Mouse (Mus musculus) midbrain, embryonic 12.5 days (tissue): ENCODE data around the gene Nme9. TPM values are rescaled to one million over a fixed set of nuclear protein-coding genes. Genes with fewer than 3 reads are reported as not detected.

Source experiments
- ATAC-seq: fragments of 200-750 bp; cut with Nextera tagmentation; 2 replicates; pipeline ENCODE4 v1.8.0; 2017; ENCODE audit warnings: low read depth, moderate TSS enrichment, moderate library complexity; ENCODE audit not compliant: low FRiP score
- H3K27ac ChIP-seq: fragments of 300-500 bp; sonication (generic); replicated peaks from 2 replicates; pipeline ENCODE4 v1.5.1; 2016; ENCODE audit warnings: mild to moderate bottlenecking
- H3K27me3 ChIP-seq: fragments of 300-500 bp; sonication (generic); 2 replicates; pipeline ENCODE4 v1.6.1; 2016; ENCODE audit warnings: mild to moderate bottlenecking
- H3K36me3 ChIP-seq: fragments of 300-500 bp; sonication (generic); 2 replicates; pipeline ENCODE4 v1.6.1; 2016
- H3K4me1 ChIP-seq: fragments of 300-500 bp; sonication (generic); 2 replicates; pipeline ENCODE4 v1.6.1; 2016
- H3K4me2 ChIP-seq: fragments of 300-500 bp; sonication (generic); replicated peaks from 2 replicates; pipeline ENCODE4 v1.6.1; 2016; ENCODE audit warnings: mild to moderate bottlenecking, moderate library complexity
- H3K4me3 ChIP-seq: fragments of 300-500 bp; sonication (generic); 2 replicates; pipeline ENCODE4 v1.5.1; 2016; ENCODE audit warnings: mild to moderate bottlenecking
- H3K9ac ChIP-seq: fragments of 300-500 bp; sonication (generic); replicated peaks from 2 replicates; pipeline ENCODE4 v1.6.1; 2016; ENCODE audit warnings: mild to moderate bottlenecking, moderate library complexity
- H3K9me3 ChIP-seq: fragments of 300-500 bp; sonication (generic); 2 replicates; pipeline ENCODE4 v1.6.1; 2016; ENCODE audit warnings: mild to moderate bottlenecking
- WGBS: fragments of 180-500 bp; shearing (Covaris S2); methylation state at CpG from one replicate; pipeline ENCODE4 v1.1.7; 2016; 5-methylcytosine and 5-hydroxymethylcytosine counted together
- polyA plus RNA-seq: library from polyadenylated mRNA; unstranded; fragments of >200 nt; fragmentation: Nextera tagmentation; extraction: Ambion mirVana; gene quantifications from 2 replicates; pipeline ENCODE4 v1.2.1, GENCODE M21; 2016

Gene Nme9
- not detected in 2 replicates for polyA plus RNA-seq

DNA sequence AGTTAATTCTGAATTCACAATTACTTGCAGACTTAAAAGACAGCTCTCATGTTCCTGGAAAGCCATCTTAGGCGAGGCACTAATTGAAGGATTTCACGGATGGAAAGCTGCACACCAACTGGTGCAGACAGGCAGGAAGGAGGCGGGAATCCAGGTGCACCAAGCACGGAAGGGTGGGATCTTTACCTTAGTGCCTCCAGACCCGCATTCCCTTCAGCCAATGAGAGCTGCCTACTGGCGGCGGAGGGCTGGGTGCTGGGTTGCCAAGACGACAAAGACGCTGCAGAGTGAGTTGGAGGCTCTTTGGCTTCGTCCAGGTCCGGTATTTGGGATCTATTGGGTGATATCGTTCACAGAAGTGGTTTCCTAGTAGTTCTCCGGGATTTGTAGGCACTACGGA, at the start of gene Nme9:
TSS of gene Nme9 (plus strand) at position 315 of the 400 bp plus-strand sequence.
- Histone ChIP-seq H3K9ac (no peak within 1 kb of the TSS), H3K36me3 (no peaks in the 10 kb centered on the region), H3K4me1 (0 out of 2 replicates have a peak, but pooled peaks cover 10% of the 10 kb centered on the region), H3K27me3 (peaks cover 9% of the 10 kb centered on the region), H3K9me3 (no peaks in the 10 kb centered on the region), H3K27ac (no peak within 1 kb of the TSS), H3K4me3 (no peak within 1 kb of the TSS), H3K4me2 (peak within 1 kb of the TSS; percentile 14)
- no peak for ATAC-seq
- 10% methylated on average over 14 of the region's 14 CpGs for WGBS

DNA sequence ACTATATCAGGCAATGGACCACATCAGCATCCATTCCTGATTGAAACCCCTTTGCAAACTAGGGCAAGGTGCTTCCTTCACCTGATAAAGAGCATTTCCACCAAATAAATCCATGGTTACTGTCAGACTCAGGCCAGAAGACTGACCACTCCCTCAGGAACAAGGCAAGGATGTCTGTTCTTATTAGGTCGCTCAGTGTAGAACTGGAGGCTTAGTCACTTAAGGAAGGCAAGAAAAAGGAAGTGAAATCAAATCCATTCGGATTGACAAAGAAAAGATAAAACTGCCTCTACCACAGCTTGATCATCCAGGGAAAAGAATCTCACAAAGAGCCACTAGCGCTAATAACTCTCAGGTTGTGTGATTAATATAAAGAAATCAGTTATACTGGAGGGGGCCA, 42.0 kb upstream of the Nme9 start:
- Histone ChIP-seq H3K4me1 (no peaks in the 10 kb centered on the region), H3K4me3 (no peak overlapping the region), H3K27ac (no peak overlapping the region), H3K4me2 (no peak overlapping the region), H3K27me3 (no peaks in the 10 kb centered on the region), H3K36me3 (no peaks in the 10 kb centered on the region), H3K9me3 (no peaks in the 10 kb centered on the region), H3K9ac (no peak overlapping the region)
- 83% methylated on average over 3 of the region's 3 CpGs for WGBS
- ATAC-seq, result no peak

DNA sequence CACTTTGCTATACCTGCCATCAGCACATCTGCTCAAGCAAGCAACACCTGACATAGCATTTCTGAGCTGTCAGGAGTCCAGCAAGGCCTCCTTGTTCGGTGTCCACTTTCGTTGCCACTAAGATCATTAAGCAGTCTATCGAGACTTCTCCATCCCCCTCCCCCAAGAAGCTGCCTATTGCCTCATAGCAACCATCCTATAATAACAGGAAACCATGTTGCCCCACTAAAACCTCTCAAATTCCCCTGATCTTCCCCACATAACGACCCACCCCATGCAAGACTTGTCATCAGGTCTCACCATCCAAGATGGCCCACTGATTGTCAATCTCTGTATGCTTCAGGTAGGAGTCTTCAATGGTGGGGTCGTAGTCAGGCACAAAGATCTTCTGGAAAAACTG, 40.2 kb upstream of the Nme9 start:
- no peak overlapping the region for H3K4me2 ChIP-seq
- 89% methylated on average over 5 of the region's 5 CpGs for WGBS
- H3K4me1 ChIP-seq, result no peaks in the 10 kb centered on the region

DNA sequence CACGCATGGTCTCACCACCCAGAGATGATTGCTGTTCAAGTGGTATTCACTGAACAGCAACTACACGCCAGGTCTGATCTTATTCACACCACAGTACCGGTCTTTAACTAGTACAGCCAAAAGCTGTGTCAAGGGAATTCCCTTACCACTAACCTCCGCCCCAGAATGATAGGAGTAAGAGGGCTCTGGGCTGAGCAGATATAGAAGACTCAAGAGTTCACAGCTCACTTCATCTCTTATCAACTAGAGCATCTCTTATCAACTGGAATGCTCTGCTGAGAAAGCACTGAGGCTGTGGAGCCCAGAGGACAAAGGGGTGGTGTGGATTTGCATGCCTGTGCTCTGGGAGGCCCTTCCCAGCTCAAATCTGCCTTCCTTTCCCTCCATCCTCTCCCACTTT, 39.5 kb upstream of the Nme9 start:
- H3K9me3 ChIP-seq, result no peaks in the 10 kb centered on the region
- no peaks in the 10 kb centered on the region for H3K4me1 ChIP-seq
- no peak overlapping the region for H3K27ac ChIP-seq
- ATAC-seq, result no peak
- no peak overlapping the region for H3K4me2 ChIP-seq
- 90% methylated on average over 4 of the region's 4 CpGs for WGBS
- no peaks in the 10 kb centered on the region for H3K27me3 ChIP-seq
- no peaks in the 10 kb centered on the region for H3K36me3 ChIP-seq
- no peak overlapping the region for H3K9ac ChIP-seq
- no peak overlapping the region for H3K4me3 ChIP-seq

More for the DNA sequence above, 40.2 kb upstream of the Nme9 start:
- H3K4me3 ChIP-seq, result no peak overlapping the region
- H3K27ac ChIP-seq, result no peak overlapping the region
- H3K27me3 ChIP-seq, result no peaks in the 10 kb centered on the region
- H3K9ac ChIP-seq, result no peak overlapping the region
- no peaks in the 10 kb centered on the region for H3K9me3 ChIP-seq
- H3K36me3 ChIP-seq, result no peaks in the 10 kb centered on the region
- no peak for ATAC-seq

DNA sequence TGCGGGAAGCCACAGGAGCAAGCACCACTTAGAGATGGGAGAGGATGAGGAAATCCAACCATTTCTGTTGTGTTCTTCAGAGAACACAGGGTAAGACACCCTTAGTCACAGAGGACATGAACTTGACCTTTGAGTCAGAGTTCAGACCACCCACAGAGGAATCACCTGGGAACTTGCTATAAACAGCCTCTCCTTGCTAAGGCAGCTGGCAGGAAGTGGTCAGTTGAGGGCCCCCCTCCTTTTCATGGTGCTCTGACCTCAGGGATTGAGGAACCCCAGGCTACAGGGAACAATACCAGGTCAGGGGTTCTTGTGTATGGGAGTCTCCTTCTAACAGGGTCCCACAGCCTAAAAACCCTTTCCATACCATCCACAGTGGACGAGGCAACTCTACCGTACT, 34.5 kb upstream of the Nme9 start:
- no peaks in the 10 kb centered on the region for H3K36me3 ChIP-seq
- H3K27ac ChIP-seq, result no peak overlapping the region
- H3K9me3 ChIP-seq, result no peaks in the 10 kb centered on the region
- ATAC-seq, result no peak
- no peaks in the 10 kb centered on the region for H3K27me3 ChIP-seq
- no peak overlapping the region for H3K4me2 ChIP-seq
- H3K4me3 ChIP-seq, result no peak overlapping the region
- 89% methylated on average over 3 of the region's 3 CpGs for WGBS
- H3K9ac ChIP-seq, result no peak overlapping the region
- H3K4me1 ChIP-seq, result peaks cover 17% of the 10 kb centered on the region

DNA sequence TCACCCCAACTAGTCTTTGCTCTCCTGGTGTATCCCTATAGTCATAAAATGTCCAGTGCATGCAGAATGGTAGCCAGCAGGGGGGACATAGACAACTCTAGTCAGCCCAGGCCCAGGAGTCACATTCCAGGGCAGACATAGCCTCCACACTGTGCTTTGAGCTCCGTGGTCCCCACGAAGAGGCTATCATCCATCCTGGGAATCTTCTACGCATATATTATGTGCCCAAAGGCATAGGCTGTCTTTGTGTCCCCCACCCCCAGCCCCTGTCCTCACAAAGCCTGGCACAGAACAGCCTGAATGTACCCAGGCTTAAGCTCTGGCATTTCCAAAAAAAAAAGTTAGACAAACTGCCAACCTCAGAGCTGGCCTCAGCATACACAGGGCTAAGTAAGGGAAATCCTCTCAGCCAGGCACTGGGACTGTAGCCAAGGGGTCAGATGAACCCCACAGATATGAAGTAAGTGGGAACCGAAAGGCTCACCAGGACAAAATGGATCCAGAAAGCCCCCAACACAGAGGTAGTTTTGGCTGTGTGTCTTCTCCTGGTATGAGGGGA, 33.9 kb upstream of the Nme9 start:
- Histone ChIP-seq H3K4me2 (no peak overlapping the region), H3K4me3 (no peak overlapping the region), H3K27me3 (no peaks in the 10 kb centered on the region), H3K9me3 (no peaks in the 10 kb centered on the region), H3K27ac (no peak overlapping the region), H3K4me1 (peaks cover 17% of the 10 kb centered on the region), H3K9ac (no peak overlapping the region), H3K36me3 (no peaks in the 10 kb centered on the region)
- ATAC-seq, result no peak
- 72% methylated on average over 4 of the region's 4 CpGs for WGBS

DNA sequence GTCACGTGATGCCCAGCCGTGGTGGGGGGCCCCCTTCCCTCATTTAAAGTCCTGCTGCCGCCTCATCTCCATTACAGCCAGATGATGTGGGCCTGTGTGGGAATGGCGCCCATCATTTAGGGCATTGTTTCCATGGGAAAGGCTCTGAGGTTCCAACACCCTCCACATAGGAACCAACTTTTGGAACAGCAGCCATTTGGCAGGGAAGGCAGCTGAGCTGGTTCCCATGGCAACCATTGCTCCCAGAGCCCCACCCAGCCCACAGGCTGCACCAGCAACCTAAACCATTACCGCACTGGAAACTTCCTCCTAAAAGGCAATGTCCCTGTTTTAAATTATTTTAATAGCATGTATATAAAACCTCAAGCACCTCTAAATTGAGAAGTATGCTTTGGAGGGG, 32.9 kb upstream of the Nme9 start:
- Histone ChIP-seq H3K4me2 (no peak overlapping the region), H3K27ac (no peak overlapping the region)

DNA sequence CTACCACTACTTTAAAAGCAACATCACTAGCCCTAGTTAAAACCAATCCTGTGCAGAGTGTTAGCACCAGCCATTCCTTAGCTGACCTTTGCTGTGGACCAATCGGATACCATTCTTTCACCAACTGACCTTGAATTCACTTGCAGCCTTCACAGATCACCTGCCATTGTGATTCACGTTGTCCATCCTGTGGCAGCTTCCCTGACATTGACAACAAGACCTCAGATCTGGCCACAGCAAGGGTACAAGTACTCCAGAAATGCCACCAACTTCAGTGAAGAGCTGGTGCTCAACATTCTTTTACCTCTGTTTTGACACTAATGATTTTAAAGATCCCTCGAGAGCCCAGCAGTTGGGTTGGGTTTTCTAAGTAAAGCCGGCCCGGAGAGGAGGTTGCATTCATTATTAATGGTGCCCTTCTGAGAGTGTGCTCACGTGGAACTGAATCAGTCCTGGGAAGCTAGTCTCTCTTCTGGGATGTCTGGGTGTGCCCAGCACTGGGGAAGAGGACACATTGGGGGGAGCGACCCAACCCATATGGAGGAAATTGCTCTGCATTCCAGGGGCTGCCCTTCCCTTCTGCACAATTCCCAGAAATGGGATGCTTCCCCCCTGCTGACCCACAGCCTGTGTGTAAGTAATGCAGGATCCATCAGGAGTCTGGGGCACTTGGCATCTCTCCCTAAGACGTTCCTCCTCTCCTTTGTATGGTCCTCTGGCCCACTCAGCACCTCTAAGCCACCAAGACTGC, 31.1 kb upstream of the Nme9 start:
- 83% methylated on average over 8 of the region's 8 CpGs for WGBS
- Histone ChIP-seq H3K9me3 (no peaks in the 10 kb centered on the region), H3K9ac (no peak overlapping the region), H3K4me2 (no peak overlapping the region), H3K27ac (no peak overlapping the region), H3K4me3 (no peak overlapping the region), H3K4me1 (peaks cover 33% of the 10 kb centered on the region), H3K36me3 (no peaks in the 10 kb centered on the region), H3K27me3 (no peaks in the 10 kb centered on the region)
- no peak for ATAC-seq

More for the DNA sequence above, 32.9 kb upstream of the Nme9 start:
- Histone ChIP-seq H3K36me3 (no peaks in the 10 kb centered on the region), H3K27me3 (no peaks in the 10 kb centered on the region), H3K4me1 (peaks cover 23% of the 10 kb centered on the region), H3K4me3 (no peak overlapping the region), H3K9ac (no peak overlapping the region), H3K9me3 (no peaks in the 10 kb centered on the region)
- 73% methylated on average over 5 of the region's 5 CpGs for WGBS
- no peak for ATAC-seq

DNA sequence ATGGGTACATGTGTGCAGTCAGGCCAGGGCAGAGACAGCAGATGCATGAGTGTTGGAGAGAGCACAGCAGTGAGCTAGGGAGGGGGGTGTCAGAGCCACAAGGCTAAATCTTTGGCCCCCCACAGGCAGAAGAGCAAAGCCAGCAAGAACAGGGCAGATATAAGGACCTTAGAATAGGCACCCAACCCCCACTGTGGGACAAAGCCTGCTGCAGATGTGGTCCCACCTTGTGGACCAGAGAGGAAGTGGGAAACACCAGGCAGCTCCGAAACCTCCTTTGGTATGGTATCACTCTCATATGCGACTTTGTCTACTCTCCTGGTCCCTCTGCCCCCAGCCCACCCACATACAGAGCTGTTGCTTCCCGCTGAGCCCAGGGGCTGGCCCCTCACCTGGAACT, 29.4 kb upstream of the Nme9 start:
- no peak overlapping the region for H3K27ac ChIP-seq

DNA sequence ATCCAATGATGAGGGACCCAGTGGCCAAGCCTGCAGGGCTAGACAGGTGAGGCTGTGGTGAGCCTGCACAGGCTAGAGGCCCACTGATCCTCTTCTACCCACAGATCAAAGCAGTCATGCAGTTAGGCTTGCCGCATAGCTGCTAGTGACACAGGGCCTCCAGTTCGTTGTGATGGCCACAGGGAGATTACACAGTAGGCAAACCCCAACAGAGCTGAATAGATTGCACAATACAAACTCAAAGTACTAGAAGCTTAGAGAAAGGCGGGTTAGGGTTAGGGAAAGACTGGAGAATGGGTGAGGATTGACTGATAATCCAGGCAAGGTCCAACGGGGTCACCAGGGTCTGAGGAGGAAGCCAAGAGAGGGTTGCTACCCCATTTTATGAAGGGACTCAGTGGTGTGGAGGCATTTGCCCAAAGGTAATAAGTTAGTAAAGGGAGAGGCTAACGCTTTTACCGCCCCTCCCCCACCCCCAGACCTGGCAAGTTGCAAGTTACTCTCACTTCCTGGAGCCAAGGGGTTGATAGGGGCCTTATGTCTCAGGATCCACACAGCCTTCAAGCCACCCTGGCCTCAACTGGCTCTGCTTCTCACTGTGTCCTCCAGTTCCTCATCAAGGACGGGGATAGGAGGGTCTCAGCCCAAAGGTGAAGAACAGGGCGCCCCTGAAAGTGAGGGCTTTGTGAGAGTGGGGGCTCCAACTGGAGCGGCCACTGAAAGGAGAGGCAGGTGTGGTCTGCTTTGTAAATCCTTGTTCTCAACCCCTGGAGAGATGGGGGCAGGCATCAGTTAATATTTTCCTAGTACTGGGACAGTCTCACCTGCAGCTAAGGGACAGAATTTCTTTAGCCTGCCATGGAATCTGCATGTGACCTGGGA, 27.3 kb upstream of the Nme9 start:
- Histone ChIP-seq H3K36me3 (no peaks in the 10 kb centered on the region), H3K27ac (no peak overlapping the region), H3K4me3 (no peak overlapping the region), H3K9me3 (no peaks in the 10 kb centered on the region), H3K27me3 (no peaks in the 10 kb centered on the region), H3K9ac (no peak overlapping the region), H3K4me2 (no peak overlapping the region), H3K4me1 (peaks cover 19% of the 10 kb centered on the region)
- no peak for ATAC-seq
- WGBS, result 64% methylated on average over 9 of the region's 9 CpGs

More for the DNA sequence above, 29.4 kb upstream of the Nme9 start:
- Histone ChIP-seq H3K4me2 (no peak overlapping the region), H3K9ac (no peak overlapping the region), H3K9me3 (no peaks in the 10 kb centered on the region), H3K4me3 (no peak overlapping the region), H3K36me3 (no peaks in the 10 kb centered on the region), H3K27me3 (no peaks in the 10 kb centered on the region), H3K4me1 (peaks cover 36% of the 10 kb centered on the region)
- WGBS, result 69% methylated on average over 3 of the region's 3 CpGs
- no peak for ATAC-seq

DNA sequence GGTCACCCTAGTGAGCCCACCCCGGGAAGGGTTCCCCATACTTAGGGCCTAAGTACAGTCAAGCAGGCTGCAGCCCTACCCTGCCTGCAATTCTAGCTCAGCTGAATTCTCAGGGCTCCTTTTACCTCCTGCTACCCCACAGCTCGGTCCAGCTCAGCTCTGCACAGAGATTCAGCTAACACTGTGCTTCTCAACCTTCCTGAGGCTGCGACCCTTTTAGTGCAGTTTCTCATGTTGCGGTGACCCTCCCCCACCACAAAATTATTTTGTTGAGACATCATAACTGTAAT, 26.8 kb upstream of the Nme9 start:
- 82% methylated on average over 4 of the region's 4 CpGs for WGBS
- Histone ChIP-seq H3K9ac (no peak overlapping the region), H3K4me2 (no peak overlapping the region), H3K4me3 (no peak overlapping the region), H3K36me3 (no peaks in the 10 kb centered on the region), H3K27me3 (no peaks in the 10 kb centered on the region), H3K9me3 (no peaks in the 10 kb centered on the region), H3K4me1 (peaks cover 19% of the 10 kb centered on the region), H3K27ac (no peak overlapping the region)
- ATAC-seq, result no peak

DNA sequence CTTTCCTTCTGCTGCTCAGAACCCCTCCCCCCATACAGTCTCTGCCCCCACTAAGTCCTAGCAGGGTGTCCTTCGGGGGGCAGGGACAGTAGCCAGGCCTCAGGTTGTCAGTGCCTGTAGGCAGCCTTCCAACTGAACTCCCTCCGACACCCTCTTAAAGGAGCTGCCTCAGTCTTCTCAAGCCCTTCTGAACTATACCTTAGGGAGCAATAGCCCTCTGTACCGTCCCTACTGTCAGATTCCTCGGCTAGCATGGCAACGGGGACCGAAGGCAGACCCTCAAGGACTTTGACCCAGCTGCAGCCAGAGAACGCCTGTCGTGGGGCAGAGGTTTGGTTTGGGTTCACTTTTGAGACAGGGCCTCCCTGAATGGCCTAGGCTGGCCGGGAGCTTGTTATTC, 26.0 kb upstream of the Nme9 start:
- WGBS, result 79% methylated on average over 9 of the region's 9 CpGs
- H3K27ac ChIP-seq, result no peak overlapping the region
- peaks cover 19% of the 10 kb centered on the region for H3K4me1 ChIP-seq
- H3K36me3 ChIP-seq, result no peaks in the 10 kb centered on the region
- no peaks in the 10 kb centered on the region for H3K27me3 ChIP-seq
- no peak overlapping the region for H3K4me2 ChIP-seq
- no peak overlapping the region for H3K4me3 ChIP-seq
- H3K9ac ChIP-seq, result no peak overlapping the region
- no peak for ATAC-seq
- no peaks in the 10 kb centered on the region for H3K9me3 ChIP-seq
